Mouse (Mus musculus): ENCODE measurements around the gene Med23.

Med23 gene

DNA sequence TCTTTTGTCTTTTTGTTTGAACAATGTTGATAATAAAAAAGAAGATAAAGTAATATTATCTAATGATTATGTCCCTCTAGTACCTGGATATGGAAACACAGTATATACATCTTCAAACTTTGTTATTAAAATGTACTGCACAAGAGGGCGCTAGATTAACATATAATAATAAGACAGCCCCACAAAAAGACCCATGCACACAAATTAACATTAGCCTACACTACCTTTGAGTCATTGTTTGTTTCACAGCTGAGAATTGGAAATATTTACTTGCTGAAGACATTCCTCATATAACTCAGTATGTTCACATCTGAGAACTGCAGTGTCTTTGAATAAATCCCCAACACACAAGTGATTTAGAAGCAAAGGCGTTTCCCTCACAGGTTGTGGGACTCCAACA, 91.3 kb downstream of the Med23 start:
- DNase-seq (ENCODE audit: low spot score in 2 of 2) = no peak

DNA sequence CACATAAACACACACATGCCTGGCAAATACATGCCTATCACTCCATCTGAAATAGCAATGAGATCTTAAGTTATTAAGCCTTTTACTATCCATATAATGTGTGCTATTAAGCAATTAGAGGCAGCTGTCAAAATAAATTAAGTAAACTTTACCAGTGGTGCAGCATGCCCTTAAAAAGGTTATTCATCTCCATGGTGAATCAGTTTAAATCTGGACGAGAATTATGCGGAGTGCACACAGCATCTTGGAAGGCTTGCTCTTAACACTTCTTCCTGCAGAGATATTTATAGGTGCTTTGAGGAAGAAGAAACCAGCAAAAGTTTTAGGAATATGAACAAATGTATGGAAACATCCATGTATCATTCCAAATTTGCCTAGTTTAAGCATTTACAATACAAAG, 92.1 kb downstream of the Med23 start:
- no peak for DNase-seq (ENCODE audit: low spot score in 2 of 2)

Data from urinary bladder, postnatal 36 days (tissue).